11 mouse cellular contexts compared by ENCODE assay signal in genomic region chrX:110815549-110815930, GRCm38 (mm10). TPM values are rescaled to one million over a fixed set of nuclear protein-coding genes. Genes with fewer than 3 reads are reported as not detected.
DNase-seq lines count a peak whose midpoint lies in the region; ATAC-seq and TF ChIP-seq lines count a peak whose summit lies in the region.
"Had no signal": no experiment of that assay in that cellular context is flagged by ENCODE, and none has a peak within 500 bp of the region (broad histone marks: within the 10 kb centered on the region; RNA-seq: fewer than 3 reads in every experiment).

No protein-coding gene starts in this region.

- peak overlapping the region; percentile 46 to 60 for H3K4me3 ChIP-seq in heart, embryonic 14.5 days (ENCODE audit: control insufficient read depth in 1 of 2, insufficient read depth in 1 of 2, low read depth in 1 of 2, low read length in 2 of 2)
- peak overlapping the region; percentile 50 for H3K4me3 ChIP-seq in forebrain, embryonic 14.5 days (ENCODE audit: low read depth, low read length)
- H3K4me3 ChIP-seq in liver, embryonic 13.5 days (replicated peaks), result no peak overlapping the region
- H3K4me3 ChIP-seq: myocyte had no signal

- no peaks in the 10 kb centered on the region; a peak in 1 of 4 replicates for H3K4me1 ChIP-seq in heart, embryonic 14.5 days (ENCODE audit: control insufficient read depth in 2 of 2, insufficient read depth in 2 of 2, low read length in 2 of 2)
- H3K4me1 ChIP-seq in forebrain, embryonic 14.5 days (ENCODE audit: control insufficient read depth, insufficient read depth, low read length), result no peaks in the 10 kb centered on the region
- no peaks in the 10 kb centered on the region for H3K4me1 ChIP-seq in liver, embryonic 13.5 days (replicated peaks)

- 18% methylated on average over 18 of the region's 18 CpGs for WGBS in heart, embryonic 14.5 days
- WGBS in forebrain, embryonic 14.5 days, result 49% methylated on average over 18 of the region's 18 CpGs
- WGBS in liver, embryonic 13.5 days (ENCODE audit: insufficient replicate concordance), result 16% methylated on average over 17 of the region's 18 CpGs

- no peak for ATAC-seq in heart, embryonic 14.5 days (ENCODE audit: insufficient number of reproducible peaks, insufficient read depth, low FRiP score, low read depth)
- no peak for ATAC-seq in forebrain, embryonic 14.5 days
- no peak for ATAC-seq in liver, embryonic 13.5 days (ENCODE audit: low read depth)

- H3K9ac ChIP-seq in heart, embryonic 14.5 days (ENCODE audit: low read length), result no peak overlapping the region
- H3K9ac ChIP-seq in forebrain, embryonic 14.5 days (ENCODE audit: low read length), result peak overlapping the region; percentile 65
- no peak overlapping the region for H3K9ac ChIP-seq in liver, embryonic 13.5 days

- no peaks in the 10 kb centered on the region for H3K9me3 ChIP-seq in heart, embryonic 14.5 days (ENCODE audit: control insufficient read depth, low read length)
- no peaks in the 10 kb centered on the region for H3K9me3 ChIP-seq in forebrain, embryonic 14.5 days (replicated peaks; ENCODE audit: control insufficient read depth, low read length)
- no peaks in the 10 kb centered on the region for H3K9me3 ChIP-seq in liver, embryonic 13.5 days (replicated peaks)

- no peak for DNase-seq in heart, adult 11 months
- DNase-seq in brain, embryonic 14.5 days (ENCODE audit: low read depth), result peak; percentile 70
- peak; percentile 29 for DNase-seq in forebrain, embryonic 14.5 days (ENCODE audit: low spot score)
- no peak for DNase-seq in liver, embryonic 13.5 days
- DNase-seq in ovary, postnatal 14 days (ENCODE audit: low spot score), result no peak
- no peak for DNase-seq in adrenal gland, postnatal 10 days
- no peak for DNase-seq in lung, postnatal 25 days (ENCODE audit: low spot score)
- DNase-seq: kidney, postnatal 10 days had no signal

- TF ChIP-seq POLR2A in brain, embryonic 14.5 days (IDR thresholded peaks at IDR 0.05; ENCODE audit: borderline replicate concordance, extremely low read depth, insufficient read depth, insufficient read length, poor library complexity, severe bottlenecking), result no peak

- H3K27me3 ChIP-seq in heart, embryonic 14.5 days (ENCODE audit: control insufficient read depth, insufficient read depth, low read length), result peaks cover 25% of the 10 kb centered on the region
- no peaks in the 10 kb centered on the region for H3K27me3 ChIP-seq in forebrain, embryonic 14.5 days (replicated peaks; ENCODE audit: control insufficient read depth, insufficient read depth, low read length)
- H3K27me3 ChIP-seq in liver, embryonic 13.5 days, result peaks cover 41% of the 10 kb centered on the region
- H3K27me3 ChIP-seq: CH12.LX had no signal

- H3K4me2 ChIP-seq in heart, embryonic 14.5 days (ENCODE audit: low read length), result peak overlapping the region; percentile 73
- H3K4me2 ChIP-seq in forebrain, embryonic 14.5 days (ENCODE audit: low read length), result peak overlapping the region; percentile 52
- H3K4me2 ChIP-seq in liver, embryonic 13.5 days, result peak overlapping the region; percentile 50; the same call in 1 of the 2 replicates

- no peaks in the 10 kb centered on the region for H3K36me3 ChIP-seq in heart, embryonic 14.5 days (ENCODE audit: control insufficient read depth, insufficient read depth, low read length)
- no peaks in the 10 kb centered on the region for H3K36me3 ChIP-seq in forebrain, embryonic 14.5 days (ENCODE audit: control insufficient read depth, insufficient read depth, low read length)
- H3K36me3 ChIP-seq in liver, embryonic 13.5 days, result no peaks in the 10 kb centered on the region

- TF ChIP-seq CTCF in brain, embryonic 14.5 days (IDR thresholded peaks at IDR 0.05; ENCODE audit: borderline replicate concordance, extremely low read depth, insufficient read depth, insufficient read length), result no peak

- no peak overlapping the region for H3K27ac ChIP-seq in heart, embryonic 14.5 days (replicated peaks in 1 of 2; ENCODE audit: control insufficient read depth in 1 of 2, insufficient read depth in 1 of 2, low read depth in 2 of 2, low read length in 2 of 2)
- peak overlapping the region; percentile 85 for H3K27ac ChIP-seq in forebrain, embryonic 14.5 days (ENCODE audit: low read depth, low read length)
- H3K27ac ChIP-seq in liver, embryonic 13.5 days, result no peak overlapping the region

RNA-seq across cellular contexts. Expression of gene Pou3f4, which starts 1.5 kb away (rescaled TPM):
- polyA plus RNA-seq in heart, embryonic 14.5 days (2014; fragmentation: Nextera tagmentation; extraction: Ambion mirVana), result 0.11 and 0.30 TPM in 2 replicates
- 45.6 and 48.0 TPM in 2 replicates for polyA plus RNA-seq in brain, embryonic 14.5 days (2012; rRNA removed)
- polyA plus RNA-seq in forebrain, embryonic 14.5 days (2014; fragmentation: Nextera tagmentation; extraction: Ambion mirVana), result 16.3 and 18.2 TPM in 2 replicates
- polyA plus RNA-seq in liver, embryonic 13.5 days (2015; fragmentation: Nextera tagmentation; extraction: Ambion mirVana), result not detected in 2 replicates
- total RNA-seq in adrenal gland, postnatal 10 days (2021), result not detected
- total RNA-seq: CH12.LX had no signal
- polyA plus RNA-seq: myocyte had no signal

Comparison
In these comparisons a context has a peak if more than half of its experiments do, and no peak if none do; other contexts are left out.
1. DNase-seq: peak in brain, embryonic 14.5 days (single experiment) and forebrain, embryonic 14.5 days (single experiment); none in heart, adult 11 months (single experiment), liver, embryonic 13.5 days (single experiment), ovary, postnatal 14 days (single experiment), adrenal gland, postnatal 10 days (single experiment) and lung, postnatal 25 days (single experiment).
2. RNA of gene Pou3f4, which starts 1.5 kb away (polyA plus RNA-seq): 45.6 to 48.0 TPM in brain, embryonic 14.5 days and 16.3 to 18.2 TPM in forebrain, embryonic 14.5 days; 0.11 to 0.30 TPM in heart, embryonic 14.5 days and not detected in liver, embryonic 13.5 days; every median in the first group is over 10 times any median in the second.
3. Peak in every context shown above with its lines, with median percentiles within 50 percentile points of each other: H3K4me2 ChIP-seq.